Mouse (Mus musculus): ENCODE measurements around the gene Stat5b. TPM values are rescaled to one million over a fixed set of nuclear protein-coding genes. Genes with fewer than 3 reads are reported as not detected.

Stat5b gene
- polyA plus RNA-seq, 1 experiment from 2014 or later: 14.0 TPM

GRCm38 (mm10) chr11:100831396-100831795 is 19.1 kb downstream of the Stat5b start:
- H3K4me1 ChIP-seq (replicated peaks): peaks cover 22% of the 10 kb centered on the region
- no peak overlapping the region for H3K9ac ChIP-seq (replicated peaks)
- H3K27ac ChIP-seq: no peak overlapping the region
- no peaks in the 10 kb centered on the region for H3K36me3 ChIP-seq
- H3K27me3 ChIP-seq: no peaks in the 10 kb centered on the region
- ATAC-seq: no peak
- H3K9me3 ChIP-seq: no peaks in the 10 kb centered on the region
- H3K4me2 ChIP-seq (replicated peaks): no peak overlapping the region
- H3K4me3 ChIP-seq (replicated peaks): no peak overlapping the region
- WGBS: 84% methylated on average over 10 of the region's 10 CpGs

- Histone ChIP-seq H3K27me3 (no peaks in the 10 kb centered on the region), H3K9me3 (no peaks in the 10 kb centered on the region), H3K4me2 (replicated peaks) (no peak overlapping the region), H3K4me3 (replicated peaks) (no peak overlapping the region), H3K9ac (replicated peaks) (no peak overlapping the region), H3K27ac (no peak overlapping the region), H3K4me1 (replicated peaks) (peaks cover 22% of the 10 kb centered on the region), H3K36me3 (no peaks in the 10 kb centered on the region)
- WGBS: 30% methylated on average over 12 of the region's 12 CpGs
- no peak for ATAC-seq
Observed at GRCm38 (mm10) chr11:100829691-100830090, 20.8 kb downstream of the Stat5b start.

DNA sequence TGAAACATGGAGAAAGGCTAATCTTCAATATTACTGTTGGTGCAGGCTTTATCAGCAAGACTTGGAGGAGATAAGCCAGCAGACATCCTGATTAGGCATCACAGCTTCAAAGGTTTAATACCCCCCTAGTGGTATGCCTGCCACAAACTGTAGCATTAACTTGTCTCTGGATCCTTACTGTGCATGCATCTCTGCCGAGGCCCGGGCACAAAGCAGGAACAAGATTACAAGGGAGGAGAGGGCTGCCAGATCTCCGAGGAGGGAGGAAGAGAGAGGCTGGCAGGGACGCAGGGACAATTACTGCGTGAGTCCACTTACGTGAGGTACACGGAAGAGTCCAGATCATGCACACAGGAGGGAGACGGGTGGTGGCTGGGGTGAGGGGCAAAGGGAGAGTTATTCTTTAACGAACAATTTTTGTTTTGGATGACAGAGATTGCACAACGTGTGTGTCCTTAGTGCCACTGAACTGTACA is 21.8 kb downstream of the Stat5b start:
- H3K4me3 ChIP-seq (replicated peaks): no peak overlapping the region
- WGBS: 39% methylated on average over 10 of the region's 10 CpGs
- H3K4me2 ChIP-seq (replicated peaks): 0 out of 2 replicates have a peak overlapping the region, but pooled peaks have one; percentile 2
- no peaks in the 10 kb centered on the region for H3K27me3 ChIP-seq
- H3K27ac ChIP-seq: peak overlapping the region; percentile 45
- H3K4me1 ChIP-seq (replicated peaks): peaks cover 22% of the 10 kb centered on the region
- H3K9me3 ChIP-seq: no peaks in the 10 kb centered on the region
- H3K9ac ChIP-seq (replicated peaks): peak overlapping the region; percentile 45; the same call in 1 of the 2 replicates
- no peaks in the 10 kb centered on the region for H3K36me3 ChIP-seq
- ATAC-seq: peak; percentile 65

DNA sequence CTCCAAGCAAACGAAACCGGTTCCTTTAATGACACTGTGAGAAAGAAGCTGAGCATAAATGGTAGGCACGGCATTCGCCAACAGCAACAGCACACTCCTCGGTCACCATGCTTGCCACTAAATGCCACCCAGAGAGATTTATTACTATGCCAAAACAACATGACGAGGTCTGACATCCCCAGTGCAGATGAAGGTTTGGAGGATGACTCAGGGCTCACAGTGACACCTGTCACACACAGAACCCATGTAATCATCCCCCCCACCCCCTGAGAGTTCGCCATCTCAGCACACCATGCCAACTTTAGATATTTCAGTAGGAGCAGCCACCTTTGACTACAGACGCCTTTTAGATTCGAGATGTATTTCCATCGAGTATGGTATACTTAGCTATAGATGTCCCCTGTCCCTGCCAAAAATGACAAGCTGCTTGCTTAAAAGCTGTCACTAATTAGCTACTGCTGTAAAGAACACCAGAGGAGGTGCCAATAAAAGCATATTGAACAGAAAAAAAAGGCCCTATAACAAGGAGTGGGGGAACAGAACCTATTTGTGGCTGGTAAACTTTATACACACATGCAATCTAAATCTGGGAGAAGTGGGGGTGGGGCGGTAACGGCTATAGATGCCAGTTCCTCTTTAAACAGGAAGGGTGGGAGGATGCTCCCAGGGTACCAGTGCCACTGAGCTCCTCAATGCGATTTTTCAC is 24.2 kb downstream of the Stat5b start:
- no peak overlapping the region for H3K4me3 ChIP-seq (replicated peaks)
- no peak overlapping the region for H3K9ac ChIP-seq (replicated peaks)
- no peak overlapping the region for H3K27ac ChIP-seq
- no peaks in the 10 kb centered on the region for H3K9me3 ChIP-seq
- peaks cover 22% of the 10 kb centered on the region for H3K4me1 ChIP-seq (replicated peaks)
- no peaks in the 10 kb centered on the region for H3K36me3 ChIP-seq
- H3K27me3 ChIP-seq: no peaks in the 10 kb centered on the region
- WGBS: 87% methylated on average over 13 of the region's 13 CpGs
- no peak for ATAC-seq
- no peak overlapping the region for H3K4me2 ChIP-seq (replicated peaks)

DNA sequence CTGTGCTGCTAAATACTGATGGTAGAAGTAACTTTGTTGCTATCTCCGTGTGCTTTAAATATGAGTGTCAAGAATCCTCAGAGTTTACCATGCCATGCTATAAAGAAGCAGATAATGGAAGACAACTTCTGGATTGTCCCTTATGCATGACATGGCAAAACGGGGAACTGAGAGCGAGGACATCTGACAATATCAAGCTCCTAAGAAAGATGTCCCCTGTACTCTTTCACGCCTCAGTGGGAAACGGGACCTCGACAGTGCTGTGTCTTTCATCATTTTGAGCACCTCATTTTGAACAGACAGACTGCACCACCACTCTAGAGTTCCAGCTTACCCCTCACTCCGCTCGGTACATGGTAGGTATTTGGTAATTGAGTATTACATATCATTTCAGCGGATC is 25.1 kb downstream of the Stat5b start:
- ATAC-seq: no peak
- Histone ChIP-seq H3K4me2 (replicated peaks) (no peak overlapping the region), H3K9me3 (no peaks in the 10 kb centered on the region), H3K27ac (no peak overlapping the region), H3K4me3 (replicated peaks) (no peak overlapping the region), H3K9ac (replicated peaks) (no peak overlapping the region), H3K4me1 (replicated peaks) (peaks cover 22% of the 10 kb centered on the region), H3K27me3 (no peaks in the 10 kb centered on the region), H3K36me3 (no peaks in the 10 kb centered on the region)
- 86% methylated on average over 9 of the region's 9 CpGs for WGBS

DNA sequence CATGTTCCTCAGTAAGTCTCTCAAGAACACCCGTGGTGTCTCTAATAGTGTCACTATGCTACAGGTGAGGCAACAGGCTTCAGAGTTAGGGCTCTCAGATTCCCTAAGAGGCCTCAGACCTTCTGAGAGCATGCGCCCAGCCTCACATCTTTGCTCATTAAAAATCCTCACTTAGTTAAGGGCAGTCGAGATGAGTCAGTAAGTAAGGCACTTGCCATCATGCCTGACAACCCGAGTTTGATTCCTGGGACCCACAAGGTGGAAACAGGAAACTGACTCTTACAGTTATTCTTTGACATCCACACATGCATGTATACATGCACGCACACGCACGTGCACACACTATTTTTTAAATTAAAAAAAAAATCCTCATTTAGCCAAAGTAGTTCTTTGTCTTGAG is 26.0 kb downstream of the Stat5b start:
- Histone ChIP-seq H3K9ac (replicated peaks) (no peak overlapping the region), H3K27ac (no peak overlapping the region), H3K4me3 (replicated peaks) (no peak overlapping the region), H3K9me3 (no peaks in the 10 kb centered on the region), H3K36me3 (no peaks in the 10 kb centered on the region), H3K4me2 (replicated peaks) (no peak overlapping the region), H3K4me1 (replicated peaks) (peaks cover 17% of the 10 kb centered on the region), H3K27me3 (no peaks in the 10 kb centered on the region)
- no peak for ATAC-seq
- WGBS: 89% methylated on average over 7 of the region's 7 CpGs

DNA sequence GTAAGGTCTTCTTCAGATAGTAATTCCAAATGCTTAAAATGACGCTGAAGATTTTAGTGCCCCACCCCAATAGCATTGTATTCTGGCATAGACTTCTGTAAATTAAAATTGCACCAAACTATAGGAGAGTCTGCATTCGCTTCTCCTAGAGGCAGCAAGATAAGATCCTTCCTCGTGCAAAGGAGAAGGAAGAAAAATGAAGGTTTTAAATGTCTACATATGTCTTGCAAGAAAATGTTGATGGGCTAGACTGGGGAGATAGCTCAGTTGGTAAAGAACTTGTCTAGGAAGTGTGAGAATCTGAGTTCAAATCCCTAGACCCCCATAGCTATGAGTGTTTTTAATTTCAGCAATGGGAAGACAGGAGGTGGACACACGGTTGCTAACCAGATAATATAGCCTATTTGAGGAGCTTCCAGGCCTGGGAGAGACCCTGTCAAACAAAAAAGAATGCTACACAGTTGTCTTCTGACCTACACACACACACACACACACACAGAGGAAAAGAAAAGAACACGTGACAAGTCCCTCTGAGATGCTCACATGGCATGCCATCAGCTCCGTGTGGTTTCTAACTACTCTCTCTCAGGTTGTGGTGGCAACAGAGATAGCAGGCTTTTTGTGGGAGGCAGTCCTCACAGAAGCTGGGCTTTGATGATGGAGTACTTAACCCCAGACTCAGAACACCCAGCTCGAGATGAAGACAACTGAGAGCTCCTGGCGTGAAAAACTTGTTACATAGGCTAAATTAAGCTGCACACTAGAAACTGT is 26.8 kb downstream of the Stat5b start:
- ATAC-seq: no peak

DNA sequence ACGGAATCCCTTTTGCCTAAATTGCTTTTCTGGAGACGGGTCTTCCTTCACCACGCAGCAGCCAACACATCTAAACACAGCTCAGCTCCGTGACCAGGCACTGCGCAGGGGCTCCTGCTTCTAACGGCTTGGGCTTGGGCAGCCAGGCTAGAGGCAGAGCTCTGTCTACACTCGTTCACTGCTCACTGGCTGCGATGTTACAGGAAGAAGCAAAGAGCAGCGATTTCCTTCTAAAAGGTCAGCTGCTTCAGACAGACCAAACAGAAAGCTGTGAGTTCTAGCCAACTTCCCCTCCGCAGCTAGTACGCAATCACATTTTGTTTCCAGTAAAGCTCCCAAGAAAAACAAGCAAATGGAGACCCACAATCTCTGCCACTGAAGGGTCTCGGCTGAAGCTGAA is 28.2 kb downstream of the Stat5b start:
- Histone ChIP-seq H3K4me1 (replicated peaks) (no peaks in the 10 kb centered on the region; the same call in 1 of the 2 replicates), H3K4me3 (replicated peaks) (no peak overlapping the region), H3K27ac (no peak overlapping the region), H3K4me2 (replicated peaks) (no peak overlapping the region), H3K36me3 (no peaks in the 10 kb centered on the region), H3K27me3 (no peaks in the 10 kb centered on the region), H3K9me3 (no peaks in the 10 kb centered on the region), H3K9ac (replicated peaks) (no peak overlapping the region)
- no peak for ATAC-seq
- 83% methylated on average over 12 of the region's 12 CpGs for WGBS

More for the DNA sequence above, 26.8 kb downstream of the Stat5b start:
- Histone ChIP-seq H3K27me3 (no peaks in the 10 kb centered on the region), H3K4me3 (replicated peaks) (no peak overlapping the region), H3K9me3 (no peaks in the 10 kb centered on the region), H3K9ac (replicated peaks) (no peak overlapping the region), H3K4me1 (replicated peaks) (peaks cover 10% of the 10 kb centered on the region), H3K27ac (no peak overlapping the region), H3K36me3 (no peaks in the 10 kb centered on the region), H3K4me2 (replicated peaks) (no peak overlapping the region)
- 76% methylated on average over 8 of the region's 8 CpGs for WGBS

- Histone ChIP-seq H3K4me1 (replicated peaks) (no peaks in the 10 kb centered on the region; the same call in 1 of the 2 replicates), H3K9ac (replicated peaks) (no peak overlapping the region), H3K9me3 (no peaks in the 10 kb centered on the region), H3K4me3 (replicated peaks) (no peak overlapping the region), H3K27me3 (no peaks in the 10 kb centered on the region), H3K36me3 (no peaks in the 10 kb centered on the region), H3K4me2 (replicated peaks) (no peak overlapping the region), H3K27ac (no peak overlapping the region)
- no peak for ATAC-seq
- 90% methylated on average over 13 of the region's 13 CpGs for WGBS
Observed at GRCm38 (mm10) chr11:100821605-100822220, 28.8 kb downstream of the Stat5b start.

DNA sequence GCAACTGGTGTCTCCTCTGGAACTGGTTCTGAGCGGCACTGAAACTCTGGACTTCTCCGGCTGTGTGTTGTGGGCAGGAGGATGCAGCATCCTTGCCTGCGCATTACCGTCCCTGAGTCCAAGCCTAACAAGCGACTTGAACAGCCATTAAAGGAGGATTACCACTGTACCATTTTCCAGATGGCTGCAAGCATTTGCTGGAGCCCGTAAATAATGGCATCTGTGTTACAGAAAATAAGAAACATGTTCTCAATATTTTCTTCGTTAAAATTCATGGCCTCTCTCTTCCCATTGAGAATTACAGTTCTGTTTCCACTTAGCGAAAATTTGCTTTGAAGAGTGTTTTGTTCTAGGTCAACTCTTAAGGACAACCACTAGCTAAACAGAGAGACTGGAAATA is 30.5 kb downstream of the Stat5b start:
- H3K4me3 ChIP-seq (replicated peaks): no peak overlapping the region
- WGBS: 89% methylated on average over 8 of the region's 8 CpGs
- no peak overlapping the region for H3K9ac ChIP-seq (replicated peaks)
- ATAC-seq: no peak
- H3K36me3 ChIP-seq: no peaks in the 10 kb centered on the region
- H3K9me3 ChIP-seq: no peaks in the 10 kb centered on the region
- H3K4me2 ChIP-seq (replicated peaks): no peak overlapping the region
- no peak overlapping the region for H3K27ac ChIP-seq
- no peaks in the 10 kb centered on the region for H3K27me3 ChIP-seq
- H3K4me1 ChIP-seq (replicated peaks): no peaks in the 10 kb centered on the region; the same call in 1 of the 2 replicates

DNA sequence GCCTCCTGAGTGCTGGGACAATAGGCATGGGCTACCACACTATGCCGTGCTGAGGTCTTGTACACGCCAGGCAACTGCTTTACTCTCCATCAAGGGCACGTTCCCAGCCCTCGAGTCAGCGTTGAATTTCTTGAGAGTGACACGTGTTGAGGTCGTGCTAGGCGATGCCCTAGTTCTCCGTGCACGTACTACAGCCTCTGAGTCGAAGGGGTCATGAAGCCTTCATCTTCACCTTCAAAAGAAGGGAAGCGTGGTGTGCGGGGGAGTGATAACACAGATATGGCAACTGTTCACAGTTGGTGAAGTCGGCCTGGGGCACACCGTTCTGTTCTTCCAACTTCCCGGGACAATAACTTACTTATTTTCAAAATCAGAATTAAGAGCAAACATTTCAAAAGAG is 30.9 kb downstream of the Stat5b start:
- no peak for ATAC-seq
- no peaks in the 10 kb centered on the region for H3K27me3 ChIP-seq

GRCm38 (mm10) chr11:100819048-100819447 is 31.5 kb downstream of the Stat5b start:
- Histone ChIP-seq H3K4me2 (replicated peaks) (no peak overlapping the region), H3K27me3 (no peaks in the 10 kb centered on the region), H3K9ac (replicated peaks) (no peak overlapping the region), H3K4me1 (replicated peaks) (no peaks in the 10 kb centered on the region; the same call in 1 of the 2 replicates), H3K9me3 (no peaks in the 10 kb centered on the region), H3K36me3 (no peaks in the 10 kb centered on the region), H3K4me3 (replicated peaks) (no peak overlapping the region), H3K27ac (no peak overlapping the region)
- ATAC-seq: no peak
- WGBS: 84% methylated on average over 8 of the region's 8 CpGs

More for the DNA sequence above, 30.9 kb downstream of the Stat5b start:
- no peak overlapping the region for H3K27ac ChIP-seq
- WGBS: 93% methylated on average over 16 of the region's 16 CpGs
- no peak overlapping the region for H3K4me2 ChIP-seq (replicated peaks)
- no peaks in the 10 kb centered on the region for H3K9me3 ChIP-seq
- no peaks in the 10 kb centered on the region; the same call in 1 of the 2 replicates for H3K4me1 ChIP-seq (replicated peaks)
- H3K9ac ChIP-seq (replicated peaks): no peak overlapping the region
- no peaks in the 10 kb centered on the region for H3K36me3 ChIP-seq
- no peak overlapping the region for H3K4me3 ChIP-seq (replicated peaks)
